Mouse (Mus musculus) kidney, adult 18-20 months (tissue): ENCODE data around the gene Tns2.

Experiments
- DNase-seq: peaks from one replicate; pipeline ENCODE4 v3.0.0; 2021

The Tns2 gene

GRCm38 (mm10) chr15:102110701-102111494 lies 10.7 kb downstream of the Tns2 start:
- no peak for DNase-seq

- no peak for DNase-seq
Measured at GRCm38 (mm10) chr15:102111495-102111829, 11.2 kb downstream of the Tns2 start.

- DNase-seq = no peak
Measured at GRCm38 (mm10) chr15:102112181-102112580, 12.0 kb downstream of the Tns2 start.

GRCm38 (mm10) chr15:102112827-102113226 lies 12.6 kb downstream of the Tns2 start:
- DNase-seq = no peak

- no peak for DNase-seq
Measured at GRCm38 (mm10) chr15:102113674-102114073, 13.5 kb downstream of the Tns2 start.

- DNase-seq = no peak
Measured at GRCm38 (mm10) chr15:102114651-102115260, 14.5 kb downstream of the Tns2 start.

- DNase-seq = peak; percentile 5
Measured at GRCm38 (mm10) chr15:102115731-102116231, 15.6 kb downstream of the Tns2 start.

- no peak for DNase-seq
Measured at GRCm38 (mm10) chr15:102116753-102117415, 16.7 kb downstream of the Tns2 start.

GRCm38 (mm10) chr15:102117461-102118443 lies 17.5 kb downstream of the Tns2 start:
- peak; percentile 54 for DNase-seq

- DNase-seq = no peak
Measured at GRCm38 (mm10) chr15:102118591-102118990, 18.4 kb downstream of the Tns2 start.

GRCm38 (mm10) chr15:102119121-102119830 lies 19.1 kb downstream of the Tns2 start:
- no peak for DNase-seq

- no peak for DNase-seq
Measured at GRCm38 (mm10) chr15:102119831-102120170, 19.6 kb downstream of the Tns2 start.

- no peak for DNase-seq
Measured at GRCm38 (mm10) chr15:102120530-102120929, 20.3 kb downstream of the Tns2 start.

- peak; percentile 71 for DNase-seq
Measured at GRCm38 (mm10) chr15:102126303-102126702, 26.1 kb downstream of the Tns2 start.

GRCm38 (mm10) chr15:102133314-102133713 lies 33.1 kb downstream of the Tns2 start:
- no peak for DNase-seq

GRCm38 (mm10) chr15:102134709-102135108 lies 34.5 kb downstream of the Tns2 start:
- no peak for DNase-seq

- DNase-seq = no peak
Measured at GRCm38 (mm10) chr15:102135522-102136128, 35.4 kb downstream of the Tns2 start.

GRCm38 (mm10) chr15:102136129-102136758 lies 36.0 kb downstream of the Tns2 start, which contains the start of gene Spryd3:
Spryd3 (minus strand) TSS chr15:102136234.
- DNase-seq = peak; percentile 99

GRCm38 (mm10) chr15:102141120-102141519 lies 40.9 kb downstream of the Tns2 start:
- no peak for DNase-seq

- DNase-seq = no peak
Measured at GRCm38 (mm10) chr15:102142914-102143912, 43.0 kb downstream of the Tns2 start.
